In the genomic region with DNA sequence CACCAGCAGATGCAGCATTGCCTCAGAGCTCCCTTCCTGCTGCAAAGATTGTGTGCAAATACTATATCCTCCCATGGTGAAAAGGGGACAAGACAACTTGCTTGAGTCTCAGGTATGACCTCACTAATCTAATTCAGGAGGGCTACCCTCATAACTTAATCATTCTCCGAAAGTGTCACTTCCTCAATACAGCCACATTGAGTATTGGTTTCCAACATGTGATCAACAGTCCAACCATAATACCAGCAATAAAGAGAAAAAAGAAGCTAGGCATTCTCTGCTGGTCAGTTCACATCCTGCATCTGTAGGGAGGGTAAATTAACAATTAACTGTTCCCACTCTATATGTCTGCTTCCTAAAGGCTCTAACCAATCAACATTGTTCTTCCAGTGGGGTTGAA, we compare ENCODE assay signal across 27 mouse cellular contexts.
"Had no signal": no experiment of that assay in that cellular context is flagged by ENCODE, and none has a peak within 500 bp of the region (broad histone marks: within the 10 kb centered on the region; RNA-seq: fewer than 3 reads in every experiment).

No protein-coding gene starts in this region.

- H3K4me3 ChIP-seq: embryonic facial prominence, embryonic 10.5 days; embryonic facial prominence, embryonic 12.5 days; embryonic facial prominence, embryonic 13.5 days; embryonic facial prominence, embryonic 15.5 days; erythroblast, embryonic 14.5 days; forebrain, embryonic 10.5 days; forebrain, embryonic 12.5 days; forebrain, embryonic 13.5 days; forebrain, embryonic 15.5 days; gastrocnemius, adult 2 months; heart, adult 2 months; heart, embryonic 10.5 days; heart, embryonic 12.5 days had no signal

- H3K9me3 ChIP-seq: embryonic facial prominence, embryonic 10.5 days; embryonic facial prominence, embryonic 12.5 days; embryonic facial prominence, embryonic 13.5 days; embryonic facial prominence, embryonic 15.5 days; forebrain, embryonic 12.5 days; forebrain, embryonic 13.5 days; forebrain, embryonic 15.5 days; heart, embryonic 10.5 days; heart, embryonic 12.5 days had no signal

- H3K36me3 ChIP-seq: embryonic facial prominence, embryonic 10.5 days; embryonic facial prominence, embryonic 12.5 days; embryonic facial prominence, embryonic 13.5 days; embryonic facial prominence, embryonic 15.5 days; forebrain, embryonic 10.5 days; forebrain, embryonic 12.5 days; forebrain, embryonic 15.5 days; heart, embryonic 10.5 days; heart, embryonic 12.5 days had no signal

- H3K4me1 ChIP-seq: embryonic facial prominence, embryonic 10.5 days; embryonic facial prominence, embryonic 12.5 days; embryonic facial prominence, embryonic 13.5 days; embryonic facial prominence, embryonic 15.5 days; forebrain, embryonic 10.5 days; forebrain, embryonic 12.5 days; forebrain, embryonic 13.5 days; forebrain, embryonic 15.5 days; heart, embryonic 10.5 days; heart, embryonic 12.5 days had no signal

- H3K9ac ChIP-seq: embryonic facial prominence, embryonic 12.5 days; embryonic facial prominence, embryonic 13.5 days; embryonic facial prominence, embryonic 15.5 days; forebrain, embryonic 12.5 days; forebrain, embryonic 13.5 days; forebrain, embryonic 15.5 days; forebrain, postnatal 0 days; heart, embryonic 12.5 days had no signal

- DNase-seq: cerebellum, postnatal 10 days; cerebellum, postnatal 14 days; cerebellum, postnatal 25 days; embryo, embryonic 11 days; forebrain, postnatal 0 days; gastrocnemius, adult 2 months; gastrocnemius, postnatal 10 days; gastrocnemius, postnatal 14 days; gastrocnemius, postnatal 25 days; gastrocnemius, postnatal 36 days; heart, adult 11 months; heart, adult 18-20 months; heart, adult 2 months had no signal

- ATAC-seq: forebrain, embryonic 13.5 days; forebrain, embryonic 14.5 days; forebrain, embryonic 15.5 days; forebrain, embryonic 16.5 days; forebrain, postnatal 0 days had no signal

- H3K4me2 ChIP-seq: embryonic facial prominence, embryonic 12.5 days; embryonic facial prominence, embryonic 13.5 days; embryonic facial prominence, embryonic 15.5 days; forebrain, embryonic 12.5 days; forebrain, embryonic 13.5 days; forebrain, embryonic 15.5 days; heart, embryonic 11.5 days; heart, embryonic 12.5 days had no signal

- H3K27ac ChIP-seq: embryonic facial prominence, embryonic 10.5 days; embryonic facial prominence, embryonic 12.5 days; embryonic facial prominence, embryonic 13.5 days; embryonic facial prominence, embryonic 15.5 days; forebrain, embryonic 10.5 days; forebrain, embryonic 12.5 days; forebrain, embryonic 13.5 days; forebrain, embryonic 15.5 days; gastrocnemius, adult 2 months; heart, adult 2 months; heart, embryonic 10.5 days had no signal

- H3K27me3 ChIP-seq: embryonic facial prominence, embryonic 12.5 days; embryonic facial prominence, embryonic 13.5 days; embryonic facial prominence, embryonic 15.5 days; forebrain, embryonic 12.5 days; forebrain, embryonic 13.5 days; forebrain, embryonic 15.5 days; heart, embryonic 12.5 days had no signal
